Mouse (Mus musculus) heart, adult 2 months (tissue): ENCODE results near the gene Nup88. TPM values are rescaled to one million over a fixed set of nuclear protein-coding genes. Genes with fewer than 3 reads are reported as not detected.

ENCODE experiments used
- DNase-seq, 2 experiments: peaks; one replicate each; pipeline ENCODE4 v3.0.0; 2021
- H3K27ac ChIP-seq: fragments of 200-600 bp; 2 replicates; pipeline ENCODE4 v1.8.1; 2022
- H3K27me3 ChIP-seq: fragments of 200-500 bp; 2 replicates; pipeline ENCODE4 v1.6.1; 2012; ENCODE audit warnings: mild to moderate bottlenecking, low read length, inconsistent platforms, mixed read lengths; ENCODE audit not compliant: control insufficient read depth, insufficient read depth
- H3K36me3 ChIP-seq: fragments of 200-500 bp; 2 replicates; pipeline ENCODE4 v1.6.1; 2012; ENCODE audit warnings: low read length, inconsistent platforms; ENCODE audit not compliant: control insufficient read depth, insufficient read depth
- H3K4me1 ChIP-seq: fragments of 200-500 bp; 2 replicates; pipeline ENCODE4 v1.6.1; 2011; ENCODE audit warnings: low read length; ENCODE audit not compliant: control insufficient read depth, insufficient read depth
- H3K4me3 ChIP-seq: fragments of 200-600 bp; 2 replicates; pipeline ENCODE4 v1.8.1; 2022
- H3K79me2 ChIP-seq: fragments of 200-500 bp; replicated peaks from 2 replicates; pipeline ENCODE4 v1.6.1; 2012; ENCODE audit warnings: mild to moderate bottlenecking, inconsistent platforms, low read length, moderate library complexity, mixed read lengths; ENCODE audit not compliant: control insufficient read depth, insufficient read depth
- H3K9ac ChIP-seq: fragments of 200-500 bp; 2 replicates; pipeline ENCODE4 v1.6.1; 2012; ENCODE audit warnings: low read depth, mild to moderate bottlenecking, control low read depth, inconsistent platforms, low read length, mixed read lengths
- CTCF ChIP-seq: fragments of 200-600 bp; IDR thresholded peaks from 2 replicates; pipeline ENCODE4 v1.8.1; 2022; ENCODE audit warnings: antibody characterized with exemption, mild to moderate bottlenecking, moderate library complexity
- EP300 ChIP-seq: fragments of 200-500 bp; IDR thresholded peaks from 2 replicates; pipeline ENCODE4 v1.6.1; 2011; ENCODE audit warnings: low read depth, low read length, control low read depth; ENCODE audit not compliant: insufficient read depth
- POLR2A ChIP-seq: fragments of 200-500 bp; IDR thresholded peaks from 2 replicates; pipeline ENCODE4 v1.6.1; 2011; ENCODE audit warnings: mild to moderate bottlenecking, low read depth, low read length, control low read depth; ENCODE audit not compliant: insufficient read depth
- WGBS: fragments of 180-500 bp; shearing (Covaris S2); methylation state at CpG from one replicate; pipeline ENCODE4 v1.1.7; 2018; 5-methylcytosine and 5-hydroxymethylcytosine counted together
- intact Hi-C: fragments of 180-260 bp; cut with DNase I; formaldehyde crosslinking; loops from one replicate; pipeline ENCODE4 v1.15.1; 2025
- polyA plus RNA-seq: library from polyadenylated mRNA; depleted of rRNA; stranded (reverse); fragments of >200 nt; gene quantifications from 2 replicates; pipeline ENCODE4 v1.2.3, GENCODE M21; 2012
- total RNA-seq, 2 experiments: library from RNA; stranded (reverse); gene quantifications; 2 replicates each; pipeline ENCODE4 v1.2.3; 2021

Nup88 gene
- total and polyA plus RNA-seq, 3 experiments = 24.4 to 47.3 (median 47.3) TPM

DNA sequence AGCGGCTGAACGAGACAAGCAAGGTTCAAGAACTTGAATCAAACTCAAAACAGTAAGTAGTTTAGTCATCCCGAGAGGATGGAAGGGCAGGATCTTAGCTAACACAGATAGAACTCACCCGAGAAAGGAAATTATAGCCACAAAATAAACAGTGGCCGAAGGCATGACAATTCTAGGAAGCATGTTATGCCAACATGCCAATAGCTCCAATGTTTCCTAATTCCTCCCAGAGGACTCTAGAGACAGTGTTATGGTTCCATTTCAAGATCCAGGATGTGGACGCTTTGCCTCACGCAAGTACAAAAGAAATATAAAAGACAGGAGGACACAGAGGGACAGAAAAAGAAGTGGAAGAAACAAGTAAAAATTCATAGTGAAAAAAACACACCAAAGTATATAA is 38.1 kb upstream of the Nup88 start:
- no peaks in the 10 kb centered on the region; the same call in 1 of the 2 replicates for H3K79me2 ChIP-seq
- intact Hi-C loops = no loop called here
- peak overlapping the region; percentile 64 for H3K27ac ChIP-seq
- DNase-seq = no peak
- no peaks in the 10 kb centered on the region for H3K27me3 ChIP-seq
- no peak overlapping the region for H3K4me3 ChIP-seq
- TF ChIP-seq CTCF = no peak
- TF ChIP-seq EP300 = no peak
- TF ChIP-seq POLR2A = no peak
- WGBS = 45% methylated on average over 7 of the region's 7 CpGs
- peaks cover 8% of the 10 kb centered on the region for H3K4me1 ChIP-seq
- H3K9ac ChIP-seq = no peak overlapping the region; the same call in 1 of the 2 replicates
- peaks cover 18% of the 10 kb centered on the region for H3K36me3 ChIP-seq

DNA sequence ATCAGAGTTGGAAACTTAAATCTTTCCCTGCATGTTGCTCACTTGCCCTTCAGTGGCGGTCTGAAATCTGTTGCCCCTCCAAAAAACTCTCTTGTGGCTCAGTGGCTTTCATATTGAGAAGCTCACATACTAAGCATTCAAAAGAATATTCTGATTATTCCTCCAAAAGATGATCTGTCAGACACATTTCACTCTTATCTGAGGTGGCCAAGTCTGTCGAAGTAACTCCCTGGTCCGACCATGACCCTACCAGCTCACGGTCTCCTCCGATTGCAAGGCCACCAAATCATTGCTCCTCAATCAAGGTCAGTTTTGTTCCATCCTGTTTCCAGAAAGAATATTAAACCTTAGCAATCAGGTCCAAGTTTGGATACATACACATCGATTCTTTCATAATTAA is 37.3 kb upstream of the Nup88 start:
- no peak overlapping the region for H3K4me3 ChIP-seq
- H3K27ac ChIP-seq = no peak overlapping the region; the same call in 1 of the 2 replicates
- TF ChIP-seq POLR2A (no peak), CTCF (no peak), EP300 (no peak)
- H3K36me3 ChIP-seq = peaks cover 16% of the 10 kb centered on the region
- WGBS = 86% methylated on average over 6 of the region's 6 CpGs
- peaks cover 8% of the 10 kb centered on the region for H3K4me1 ChIP-seq
- intact Hi-C loops = no loop called here
- H3K27me3 ChIP-seq = no peaks in the 10 kb centered on the region
- no peak for DNase-seq
- H3K79me2 ChIP-seq = no peaks in the 10 kb centered on the region; the same call in 1 of the 2 replicates
- H3K9ac ChIP-seq = no peak overlapping the region

DNA sequence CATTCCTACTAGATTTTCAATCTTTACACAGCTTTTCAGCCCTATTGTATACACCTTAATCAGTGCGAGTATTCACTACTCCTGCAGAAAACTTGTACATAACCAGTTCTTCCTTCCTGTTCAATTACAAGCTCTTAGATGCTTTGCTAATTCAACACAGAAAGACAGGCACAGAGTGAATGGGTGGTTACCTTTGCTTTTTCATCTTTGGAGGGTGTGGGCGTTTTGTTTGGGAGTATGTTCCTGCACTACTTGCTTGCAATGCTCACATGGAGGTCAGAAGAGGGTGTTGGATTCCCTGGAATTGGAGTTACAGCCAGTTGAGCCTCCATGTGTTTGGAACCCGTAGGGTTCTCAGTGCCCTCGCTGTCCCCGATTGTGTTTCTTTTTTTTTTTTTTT is 35.3 kb upstream of the Nup88 start:
- no peak for DNase-seq
- Histone ChIP-seq H3K27ac (peak overlapping the region; percentile 68), H3K4me3 (peak overlapping the region; percentile 78), H3K9ac (no peak overlapping the region), H3K79me2 (no peaks in the 10 kb centered on the region; the same call in 1 of the 2 replicates), H3K27me3 (no peaks in the 10 kb centered on the region), H3K36me3 (peaks cover 16% of the 10 kb centered on the region), H3K4me1 (peaks cover 8% of the 10 kb centered on the region)
- no peak for TF ChIP-seq CTCF
- TF ChIP-seq POLR2A = no peak
- no peak for TF ChIP-seq EP300
- WGBS = 46% methylated on average over 5 of the region's 5 CpGs
- intact Hi-C loops = loop anchor here (2.0 kb wide), 1 partner anchor 22 kb away; the partner anchor contains the start of gene C1qbp

DNA sequence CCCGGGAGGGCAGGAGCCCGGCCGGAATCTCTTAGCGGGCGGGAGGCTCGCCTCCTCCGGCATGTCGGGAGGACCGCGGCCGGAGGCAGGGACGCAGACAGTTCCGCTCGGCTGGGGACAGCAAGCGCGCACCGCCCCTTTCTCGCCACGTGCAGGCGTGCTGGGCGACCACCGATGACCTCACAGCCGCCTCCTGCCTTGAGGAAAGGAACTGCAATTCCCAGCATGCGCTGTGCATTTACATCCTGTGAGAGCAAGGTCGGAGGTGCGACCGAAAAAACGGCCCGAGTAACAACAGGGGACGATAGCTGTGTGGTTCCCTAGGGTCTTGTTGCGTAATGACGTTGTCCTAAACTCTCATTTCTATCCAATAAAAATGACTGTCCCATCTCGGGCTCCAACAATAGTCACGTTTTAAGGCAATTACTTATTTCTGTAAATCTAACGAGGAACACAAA is 34.6 kb upstream of the Nup88 start, which contains the start of gene Dhx33:
Gene Dhx33, minus strand, starts transcription at position 122 of the 458 bp plus-strand sequence.
- H3K4me3 ChIP-seq = peak within 1 kb of the TSS; percentile 78
- no peaks in the 10 kb centered on the region for H3K27me3 ChIP-seq
- intact Hi-C loops = loop anchor here (1.0 to 2.0 kb wide), 2 partner anchors 15 to 22 kb away; partner anchors contain the start of genes C1qbp, Derl2 and Mis12
- peaks cover 14% of the 10 kb centered on the region for H3K36me3 ChIP-seq
- peaks cover 8% of the 10 kb centered on the region for H3K4me1 ChIP-seq
- no peaks in the 10 kb centered on the region; the same call in 1 of the 2 replicates for H3K79me2 ChIP-seq
- TF ChIP-seq POLR2A (peak; percentile 69), CTCF (peak; percentile 65), EP300 (peak; percentile 96)
- peak within 1 kb of the TSS; percentile 83 for H3K9ac ChIP-seq
- DNase-seq = peak; percentile 95 to 97
- WGBS = under 1% methylated on average over 35 of the region's 35 CpGs
- peak within 1 kb of the TSS; percentile 68 for H3K27ac ChIP-seq

DNA sequence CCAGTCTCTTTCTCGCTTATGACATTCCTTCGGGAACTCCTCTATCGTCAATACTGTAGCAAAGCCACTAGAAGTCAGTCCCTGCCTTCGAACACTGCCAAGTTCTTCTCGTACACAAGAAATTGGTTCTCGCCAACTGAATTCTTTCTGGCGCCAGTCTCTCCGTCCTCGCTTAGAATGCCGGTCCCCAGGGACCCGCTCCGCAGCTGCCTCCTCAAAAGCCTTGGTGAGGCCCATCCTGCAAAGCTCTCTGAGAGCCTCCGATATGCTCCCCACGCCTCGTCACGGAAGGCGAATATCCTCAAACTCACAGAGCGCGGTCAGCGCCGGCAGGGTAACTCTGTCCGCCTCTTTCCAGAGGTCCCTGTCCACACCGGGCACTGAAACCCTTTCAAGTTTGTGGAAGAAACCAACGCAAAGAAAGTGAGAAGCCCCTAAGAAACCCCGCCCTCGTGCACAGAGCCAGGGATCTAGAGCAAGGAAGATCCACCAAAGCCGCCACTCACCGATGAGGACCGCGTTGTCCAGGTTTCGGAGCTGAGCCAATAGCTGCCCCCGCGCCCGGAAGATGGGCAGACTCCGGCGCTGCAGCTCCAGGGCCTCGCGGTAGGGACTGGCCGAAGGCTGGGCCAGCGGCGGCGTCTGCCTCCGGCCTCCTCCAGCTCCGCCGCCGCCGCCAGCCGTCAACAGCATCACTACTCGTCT is 34.0 kb upstream of the Nup88 start:
- no peak for TF ChIP-seq EP300
- TF ChIP-seq CTCF = no peak
- TF ChIP-seq POLR2A = no peak
- peaks cover 10% of the 10 kb centered on the region for H3K36me3 ChIP-seq
- no peak for DNase-seq
- no peaks in the 10 kb centered on the region; the same call in 1 of the 2 replicates for H3K79me2 ChIP-seq
- peaks cover 8% of the 10 kb centered on the region for H3K4me1 ChIP-seq
- peak overlapping the region; percentile 60 for H3K27ac ChIP-seq
- H3K27me3 ChIP-seq = no peaks in the 10 kb centered on the region
- under 1% methylated on average over 49 of the region's 49 CpGs for WGBS
- intact Hi-C loops = loop anchor here (1.0 to 2.0 kb wide), 2 partner anchors 16 to 21 kb away; partner anchors contain the start of genes C1qbp, Derl2 and Mis12
- H3K4me3 ChIP-seq = peak overlapping the region; percentile 78
- H3K9ac ChIP-seq = peak overlapping the region; percentile 83

DNA sequence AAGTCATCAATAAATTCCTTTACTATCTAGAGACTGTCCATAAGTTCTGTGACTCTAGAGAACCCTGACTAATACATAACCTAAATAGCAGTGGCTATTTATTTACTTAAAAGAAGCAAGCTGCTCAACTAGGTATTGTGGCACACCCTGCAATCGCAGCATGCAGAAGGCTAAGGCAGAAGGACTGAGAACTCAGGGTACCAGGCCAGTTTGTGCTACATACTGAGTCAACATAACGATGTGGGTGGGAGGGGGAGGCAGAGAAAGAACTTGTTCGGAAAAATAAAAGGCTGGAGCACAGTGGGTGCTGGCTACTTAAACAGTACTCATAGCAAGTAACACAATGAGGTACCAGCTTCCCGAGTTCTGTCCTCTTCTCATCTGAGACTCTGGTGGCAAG is 31.4 kb upstream of the Nup88 start:
- Histone ChIP-seq H3K4me3 (no peak overlapping the region), H3K79me2 (no peaks in the 10 kb centered on the region; the same call in 1 of the 2 replicates), H3K4me1 (peaks cover 2% of the 10 kb centered on the region), H3K27ac (no peak overlapping the region), H3K27me3 (no peaks in the 10 kb centered on the region), H3K36me3 (peaks cover 3% of the 10 kb centered on the region; the same call in 1 of the 2 replicates), H3K9ac (no peak overlapping the region)
- intact Hi-C loops = no loop called here
- WGBS = 84% methylated on average over 4 of the region's 4 CpGs
- TF ChIP-seq EP300 (no peak), CTCF (no peak), POLR2A (no peak)
- DNase-seq = no peak
